Mouse (Mus musculus): ENCODE measurements around the gene Tmem219. TPM values are rescaled to one million over a fixed set of nuclear protein-coding genes. Genes with fewer than 3 reads are reported as not detected.

The Tmem219 gene
- polyA plus RNA-seq (2014; fragmentation: Illumina TruSeq; extraction: RNeasy Lipid Tissue Mini Kit (QIAGEN cat#74804); ENCODE audit: low read depth, low replicate concordance) = 8.8 TPM

GRCm38 (mm10) chr7:126922624-126923060, at the start of gene Tmem219:
TSS of gene Tmem219 (minus strand) at chr7:126922917.

DNA sequence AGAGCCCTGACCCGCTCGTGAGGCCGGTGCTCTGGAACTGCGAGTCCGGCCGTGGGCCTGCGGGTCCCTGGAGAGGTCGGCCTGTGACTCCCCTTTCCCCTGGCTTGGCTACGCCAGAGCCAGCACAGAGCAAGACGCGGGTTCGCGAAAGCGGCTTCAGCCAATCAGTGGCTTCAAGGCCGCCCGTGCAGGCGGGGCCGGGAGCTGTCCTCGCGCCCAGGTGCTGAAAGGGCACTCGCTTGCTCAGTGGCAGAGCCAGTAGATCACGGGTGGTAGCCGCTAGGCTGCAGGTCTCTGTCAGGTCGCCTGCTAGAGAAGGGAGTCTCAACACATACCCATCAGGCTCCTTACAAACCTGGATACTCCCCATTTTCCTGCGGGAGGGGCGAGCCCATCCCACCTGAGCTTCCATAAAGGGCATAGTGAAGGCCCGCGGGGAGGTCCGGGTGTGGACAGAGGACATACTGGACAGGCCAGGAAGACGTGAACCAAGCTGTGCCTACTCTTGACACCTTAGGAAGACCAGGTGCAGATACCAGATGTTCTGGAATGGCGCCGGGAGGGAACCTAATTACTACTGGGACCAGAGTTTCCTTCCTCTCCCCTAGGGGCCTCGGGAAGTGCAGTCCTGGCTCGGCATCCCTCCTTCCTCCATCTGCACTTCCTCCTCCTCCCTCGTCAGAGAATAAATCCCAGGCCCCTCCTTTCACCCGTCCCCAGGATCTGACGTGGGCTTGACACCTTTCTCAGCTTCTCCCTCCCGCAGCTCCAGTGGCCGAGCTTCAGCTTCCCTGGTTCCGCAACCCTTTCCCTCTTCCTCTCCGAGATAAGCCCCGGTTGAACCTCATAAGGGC, 27.3 kb upstream of the Tmem219 start, which contains the start of gene Sez6l2:
Sez6l2 (plus strand) TSS at position 771 of the 854 bp plus-strand sequence.

GRCm38 (mm10) chr7:126949403-126949792, 26.7 kb upstream of the Tmem219 start, which contains the start of gene Asphd1:
TSS of gene Asphd1 (minus strand) at chr7:126949582.

GRCm38 (mm10) chr7:126928384-126929037, 5.8 kb upstream of the Tmem219 start, which contains the start of gene Kctd13:
TSS of gene Kctd13 (plus strand) at chr7:126928879.

DNA sequence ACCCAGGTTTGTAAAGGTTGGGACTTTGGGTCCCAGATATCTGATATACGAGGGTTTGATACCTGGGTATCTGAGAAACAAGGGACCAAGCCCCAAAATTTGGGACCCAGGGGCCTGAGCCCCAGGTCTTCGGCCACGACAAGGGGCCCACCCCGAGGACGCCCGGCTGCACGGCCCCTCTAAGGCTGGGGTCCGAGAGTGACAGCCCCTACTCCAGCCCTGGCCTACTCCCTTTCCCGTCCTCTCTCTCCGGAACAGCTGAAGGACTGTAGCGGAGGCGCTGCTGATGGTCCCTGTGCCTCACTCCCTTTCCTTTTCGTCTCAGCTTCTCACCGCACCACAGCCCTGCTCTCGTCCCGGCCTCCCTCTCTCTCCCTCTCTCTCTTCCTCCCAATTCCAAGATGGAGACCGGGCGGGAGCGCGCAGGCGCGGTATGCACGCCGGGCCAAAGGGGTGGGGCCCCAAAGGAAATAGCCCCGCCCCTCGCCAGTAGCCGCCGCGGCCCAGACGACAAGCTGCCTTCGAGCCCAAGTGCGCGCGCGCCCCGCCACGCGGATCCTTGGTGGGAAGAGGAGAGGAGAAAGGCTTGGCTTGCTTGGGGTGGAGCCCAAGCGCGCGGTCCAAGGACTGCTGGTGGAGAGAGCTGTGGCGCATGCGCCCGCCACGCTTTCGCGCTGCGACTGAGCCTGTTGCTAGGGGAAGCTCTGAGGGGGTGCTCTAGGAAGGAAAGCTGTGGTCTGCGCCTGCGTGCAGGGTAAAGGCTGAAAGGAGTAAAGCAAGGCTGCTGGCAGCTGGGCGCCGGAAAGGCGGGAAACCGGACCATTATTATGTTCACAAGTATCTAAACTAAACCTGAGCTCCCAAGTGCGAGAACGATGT, 38.2 kb downstream of the Tmem219 start, which contains the start of gene Taok2:
Taok2 (minus strand) TSS at position 418 of the 879 bp plus-strand sequence.

GRCm38 (mm10) chr7:126862147-126862784, 60.5 kb downstream of the Tmem219 start, which contains the start of gene Ino80e:
TSS of gene Ino80e (minus strand) at chr7:126862377.

DNA sequence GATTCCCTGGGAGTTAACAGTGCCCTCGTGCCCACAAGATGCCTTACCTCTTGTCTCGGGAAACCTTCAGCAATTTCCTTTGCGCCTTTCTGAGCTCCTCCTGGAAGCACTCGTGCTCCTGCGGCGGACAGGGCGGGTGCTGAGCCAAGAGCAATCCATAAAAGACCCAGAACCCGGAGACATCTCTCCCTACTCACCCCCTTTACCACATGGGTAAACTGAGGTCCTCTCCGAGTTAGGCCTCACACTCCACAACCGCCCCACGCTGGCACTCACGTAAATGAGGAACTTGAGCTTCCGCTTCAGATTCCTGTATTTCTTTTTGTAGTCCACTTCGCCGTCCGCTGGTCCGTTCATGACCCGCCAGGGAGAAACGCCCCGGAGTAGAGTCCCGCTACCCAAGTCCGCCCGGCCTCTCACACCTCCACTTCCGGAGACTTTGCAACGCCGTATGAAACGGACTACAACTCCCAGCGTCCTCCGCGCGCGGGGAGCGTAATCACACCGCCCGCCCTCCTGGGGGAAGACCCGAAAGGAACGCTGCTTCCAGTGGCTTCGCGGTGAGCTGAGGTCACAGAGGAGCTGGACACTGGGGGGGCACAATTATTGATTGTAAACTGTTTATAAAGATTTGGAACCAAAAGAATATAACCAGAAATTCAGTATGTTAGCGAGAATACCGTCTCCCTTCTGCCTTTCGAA, 61.1 kb downstream of the Tmem219 start, which contains the start of gene Hirip3:
Hirip3 (plus strand) TSS at position 544 of the 702 bp plus-strand sequence.

GRCm38 (mm10) chr7:126847116-126847420, 75.6 kb downstream of the Tmem219 start, which contains the start of gene Doc2a:
TSS of gene Doc2a (plus strand) at chr7:126847416.

Other genes with a start within 250 kb of the Tmem219 start
- gene Sult1a1, start 246.5 kb downstream of the Tmem219 start, polyA plus RNA-seq (2014; fragmentation: Illumina TruSeq; extraction: RNeasy Lipid Tissue Mini Kit (QIAGEN cat#74804); ENCODE audit: low read depth, low replicate concordance) = 105 TPM
- gene Bola2, start 227.5 kb downstream of the Tmem219 start, polyA plus RNA-seq (2014; fragmentation: Illumina TruSeq; extraction: RNeasy Lipid Tissue Mini Kit (QIAGEN cat#74804); ENCODE audit: low read depth, low replicate concordance) = 0.12 TPM
- 1.3 TPM for gene Slx1b, start 227.1 kb downstream of the Tmem219 start, polyA plus RNA-seq (2014; fragmentation: Illumina TruSeq; extraction: RNeasy Lipid Tissue Mini Kit (QIAGEN cat#74804); ENCODE audit: low read depth, low replicate concordance)
- 3.2 TPM for gene Coro1a, start 215.1 kb downstream of the Tmem219 start, polyA plus RNA-seq (2014; fragmentation: Illumina TruSeq; extraction: RNeasy Lipid Tissue Mini Kit (QIAGEN cat#74804); ENCODE audit: low read depth, low replicate concordance)
- gene Mapk3, start 163.3 kb downstream of the Tmem219 start, polyA plus RNA-seq (2014; fragmentation: Illumina TruSeq; extraction: RNeasy Lipid Tissue Mini Kit (QIAGEN cat#74804); ENCODE audit: low read depth, low replicate concordance) = 30.8 TPM
- not detected for gene Gdpd3, start 156.6 kb downstream of the Tmem219 start, polyA plus RNA-seq (2014; fragmentation: Illumina TruSeq; extraction: RNeasy Lipid Tissue Mini Kit (QIAGEN cat#74804); ENCODE audit: low read depth, low replicate concordance)
- gene Ypel3, start 146.0 kb downstream of the Tmem219 start, polyA plus RNA-seq (2014; fragmentation: Illumina TruSeq; extraction: RNeasy Lipid Tissue Mini Kit (QIAGEN cat#74804); ENCODE audit: low read depth, low replicate concordance) = 12.0 TPM
- not detected for gene Tbx6, start 141.4 kb downstream of the Tmem219 start, polyA plus RNA-seq (2014; fragmentation: Illumina TruSeq; extraction: RNeasy Lipid Tissue Mini Kit (QIAGEN cat#74804); ENCODE audit: low read depth, low replicate concordance)
- 28.4 TPM for gene Ppp4c, start 130.4 kb downstream of the Tmem219 start, polyA plus RNA-seq (2014; fragmentation: Illumina TruSeq; extraction: RNeasy Lipid Tissue Mini Kit (QIAGEN cat#74804); ENCODE audit: low read depth, low replicate concordance)
- not detected for gene Fam57b, start 125.2 kb downstream of the Tmem219 start, polyA plus RNA-seq (2014; fragmentation: Illumina TruSeq; extraction: RNeasy Lipid Tissue Mini Kit (QIAGEN cat#74804); ENCODE audit: low read depth, low replicate concordance)
- not detected for gene 4930451I11Rik, start 91.3 kb downstream of the Tmem219 start, polyA plus RNA-seq (2014; fragmentation: Illumina TruSeq; extraction: RNeasy Lipid Tissue Mini Kit (QIAGEN cat#74804); ENCODE audit: low read depth, low replicate concordance)
- not detected for gene Doc2a, start 75.5 kb downstream of the Tmem219 start, polyA plus RNA-seq (2014; fragmentation: Illumina TruSeq; extraction: RNeasy Lipid Tissue Mini Kit (QIAGEN cat#74804); ENCODE audit: low read depth, low replicate concordance)
- gene Hirip3, start 60.9 kb downstream of the Tmem219 start, polyA plus RNA-seq (2014; fragmentation: Illumina TruSeq; extraction: RNeasy Lipid Tissue Mini Kit (QIAGEN cat#74804); ENCODE audit: low read depth, low replicate concordance) = 10.9 TPM
- gene Ino80e, start 60.5 kb downstream of the Tmem219 start, polyA plus RNA-seq (2014; fragmentation: Illumina TruSeq; extraction: RNeasy Lipid Tissue Mini Kit (QIAGEN cat#74804); ENCODE audit: low read depth, low replicate concordance) = 13.4 TPM
- 9.9 TPM for gene Taok2, start 38.2 kb downstream of the Tmem219 start, polyA plus RNA-seq (2014; fragmentation: Illumina TruSeq; extraction: RNeasy Lipid Tissue Mini Kit (QIAGEN cat#74804); ENCODE audit: low read depth, low replicate concordance)
- gene Kctd13, start 6.0 kb upstream of the Tmem219 start, polyA plus RNA-seq (2014; fragmentation: Illumina TruSeq; extraction: RNeasy Lipid Tissue Mini Kit (QIAGEN cat#74804); ENCODE audit: low read depth, low replicate concordance) = 3.4 TPM
- not detected for gene Asphd1, start 26.7 kb upstream of the Tmem219 start, polyA plus RNA-seq (2014; fragmentation: Illumina TruSeq; extraction: RNeasy Lipid Tissue Mini Kit (QIAGEN cat#74804); ENCODE audit: low read depth, low replicate concordance)
- 39.4 TPM for gene Sez6l2, start 27.6 kb upstream of the Tmem219 start, polyA plus RNA-seq (2014; fragmentation: Illumina TruSeq; extraction: RNeasy Lipid Tissue Mini Kit (QIAGEN cat#74804); ENCODE audit: low read depth, low replicate concordance)
- gene Cdipt, start 53.0 kb upstream of the Tmem219 start, polyA plus RNA-seq (2014; fragmentation: Illumina TruSeq; extraction: RNeasy Lipid Tissue Mini Kit (QIAGEN cat#74804); ENCODE audit: low read depth, low replicate concordance) = 18.4 TPM
- gene Cdiptos, start 53.2 kb upstream of the Tmem219 start, polyA plus RNA-seq (2014; fragmentation: Illumina TruSeq; extraction: RNeasy Lipid Tissue Mini Kit (QIAGEN cat#74804); ENCODE audit: low read depth, low replicate concordance) = 2.0 TPM
- 2.0 TPM for gene Mvp, start 91.7 kb upstream of the Tmem219 start, polyA plus RNA-seq (2014; fragmentation: Illumina TruSeq; extraction: RNeasy Lipid Tissue Mini Kit (QIAGEN cat#74804); ENCODE audit: low read depth, low replicate concordance)
- not detected for gene Pagr1b, start 93.6 kb upstream of the Tmem219 start, polyA plus RNA-seq (2014; fragmentation: Illumina TruSeq; extraction: RNeasy Lipid Tissue Mini Kit (QIAGEN cat#74804); ENCODE audit: low read depth, low replicate concordance)
- gene Pagr1a, start 94.4 kb upstream of the Tmem219 start, polyA plus RNA-seq (2014; fragmentation: Illumina TruSeq; extraction: RNeasy Lipid Tissue Mini Kit (QIAGEN cat#74804); ENCODE audit: low read depth, low replicate concordance) = not detected
- 0.52 TPM for gene Gm42742, start 98.2 kb upstream of the Tmem219 start, polyA plus RNA-seq (2014; fragmentation: Illumina TruSeq; extraction: RNeasy Lipid Tissue Mini Kit (QIAGEN cat#74804); ENCODE audit: low read depth, low replicate concordance)
- gene Prrt2, start 98.3 kb upstream of the Tmem219 start, polyA plus RNA-seq (2014; fragmentation: Illumina TruSeq; extraction: RNeasy Lipid Tissue Mini Kit (QIAGEN cat#74804); ENCODE audit: low read depth, low replicate concordance) = not detected
- 19.4 TPM for gene Maz, start 104.1 kb upstream of the Tmem219 start, polyA plus RNA-seq (2014; fragmentation: Illumina TruSeq; extraction: RNeasy Lipid Tissue Mini Kit (QIAGEN cat#74804); ENCODE audit: low read depth, low replicate concordance)
- 1.9 TPM for gene Kif22, start 119.6 kb upstream of the Tmem219 start, polyA plus RNA-seq (2014; fragmentation: Illumina TruSeq; extraction: RNeasy Lipid Tissue Mini Kit (QIAGEN cat#74804); ENCODE audit: low read depth, low replicate concordance)
- gene Zg16, start 164.4 kb upstream of the Tmem219 start, polyA plus RNA-seq (2014; fragmentation: Illumina TruSeq; extraction: RNeasy Lipid Tissue Mini Kit (QIAGEN cat#74804); ENCODE audit: low read depth, low replicate concordance) = 1.6 TPM
- gene AI467606, start 168.4 kb upstream of the Tmem219 start, polyA plus RNA-seq (2014; fragmentation: Illumina TruSeq; extraction: RNeasy Lipid Tissue Mini Kit (QIAGEN cat#74804); ENCODE audit: low read depth, low replicate concordance) = 0.52 TPM
- gene Qprt, start 199.3 kb upstream of the Tmem219 start, polyA plus RNA-seq (2014; fragmentation: Illumina TruSeq; extraction: RNeasy Lipid Tissue Mini Kit (QIAGEN cat#74804); ENCODE audit: low read depth, low replicate concordance) = 0.29 TPM
- 0.52 TPM for gene Spn, start 214.9 kb upstream of the Tmem219 start, polyA plus RNA-seq (2014; fragmentation: Illumina TruSeq; extraction: RNeasy Lipid Tissue Mini Kit (QIAGEN cat#74804); ENCODE audit: low read depth, low replicate concordance)